Mouse (Mus musculus) B cell, adult 2 months (primary cell): ENCODE measurements around the gene Sema4g.
A peak's percentile ranks its signal among the peaks of the same experiment; 100 is the strongest.

Experiments
- DNase-seq, 2 experiments: peaks; one replicate each; pipeline ENCODE4 v3.0.0; 2022

Gene Sema4g

GRCm38 (mm10) chr19:44988831-44989566 is at the start of gene Sema4g:
Gene Sema4g (plus strand): TSS chr19:44989101.
- DNase-seq: peak; percentile 51 to 55

- DNase-seq: no peak
Measured at GRCm38 (mm10) chr19:44959633-44960032, 29.3 kb upstream of the Sema4g start.

- no peak for DNase-seq
Measured at GRCm38 (mm10) chr19:44965978-44966377, 22.9 kb upstream of the Sema4g start.

GRCm38 (mm10) chr19:44968329-44968728 is 20.6 kb upstream of the Sema4g start:
- DNase-seq: no peak

- no peak for DNase-seq
Measured at GRCm38 (mm10) chr19:44976636-44977035, 12.3 kb upstream of the Sema4g start.

GRCm38 (mm10) chr19:44977148-44977547 is 11.8 kb upstream of the Sema4g start:
- DNase-seq: no peak

- DNase-seq: no peak
Measured at GRCm38 (mm10) chr19:44980787-44981186, 8.1 kb upstream of the Sema4g start.

- DNase-seq: no peak
Measured at GRCm38 (mm10) chr19:44982477-44983115, 6.3 kb upstream of the Sema4g start.

- no peak for DNase-seq
Measured at GRCm38 (mm10) chr19:44983366-44983765, 5.5 kb upstream of the Sema4g start.

GRCm38 (mm10) chr19:44984420-44984819 is 4.5 kb upstream of the Sema4g start:
- DNase-seq: no peak

- DNase-seq: no peak
Measured at GRCm38 (mm10) chr19:44985159-44985988, 3.5 kb upstream of the Sema4g start.

- no peak for DNase-seq
Measured at GRCm38 (mm10) chr19:44987004-44987403, 1.9 kb upstream of the Sema4g start.

- no peak for DNase-seq
Measured at GRCm38 (mm10) chr19:44987851-44988250, 1.1 kb upstream of the Sema4g start.

- DNase-seq: no peak
Measured at GRCm38 (mm10) chr19:44988321-44988720, 580 bp upstream of the Sema4g start.

GRCm38 (mm10) chr19:44989567-44990495 is 930 bp downstream of the Sema4g start:
- no peak for DNase-seq

- DNase-seq: no peak
Measured at GRCm38 (mm10) chr19:44991031-44991430, 2.1 kb downstream of the Sema4g start.

GRCm38 (mm10) chr19:44992246-44992645 is 3.3 kb downstream of the Sema4g start:
- DNase-seq: no peak

GRCm38 (mm10) chr19:44992712-44993111 is 3.8 kb downstream of the Sema4g start:
- DNase-seq: no peak

- no peak for DNase-seq
Measured at GRCm38 (mm10) chr19:44997786-44998185, 8.9 kb downstream of the Sema4g start.

- DNase-seq: no peak
Measured at GRCm38 (mm10) chr19:44999647-45000046, 10.7 kb downstream of the Sema4g start.

GRCm38 (mm10) chr19:45002301-45002700 is 13.4 kb downstream of the Sema4g start:
- DNase-seq: no peak

- no peak for DNase-seq
Measured at GRCm38 (mm10) chr19:45003740-45004516, 15.0 kb downstream of the Sema4g start.
